Mouse (Mus musculus): Measurements from ENCODE around the gene Atp8b5. TPM values are rescaled to one million over a fixed set of nuclear protein-coding genes. Genes with fewer than 3 reads are reported as not detected.

The Atp8b5 gene
- polyA plus RNA-seq, 1 experiment, result 0.11 TPM

GRCm38 (mm10) chr4:43417269-43418062, 150.5 kb downstream of the Atp8b5 start:
- no peaks in the 10 kb centered on the region for H3K27me3 ChIP-seq (ENCODE audit: control insufficient read depth, insufficient read depth, low read length)
- peaks cover 5% of the 10 kb centered on the region; the same call in 1 of the 2 replicates for H3K36me3 ChIP-seq (ENCODE audit: control insufficient read depth, insufficient read depth, low read length)
- H3K27ac ChIP-seq (ENCODE audit: insufficient read depth, low read depth, low read length), result no peak overlapping the region
- H3K4me1 ChIP-seq (ENCODE audit: control insufficient read depth, insufficient read depth, insufficient read length, low read length), result no peaks in the 10 kb centered on the region
- no peak overlapping the region for H3K4me3 ChIP-seq (ENCODE audit: low read depth, low read length)
- TF ChIP-seq POLR2A (IDR thresholded peaks at IDR 0.05; ENCODE audit: low read depth, low read length), result no peak
- TF ChIP-seq CTCF (IDR thresholded peaks at IDR 0.05; ENCODE audit: extremely low read depth, insufficient read length, insufficient replicate concordance, low read depth, low read length), result no peak
- WGBS, result 77% methylated on average over 16 of the region's 16 CpGs

- H3K27ac ChIP-seq (ENCODE audit: insufficient read depth, low read depth, low read length), result no peak overlapping the region
- no peaks in the 10 kb centered on the region for H3K4me1 ChIP-seq (ENCODE audit: control insufficient read depth, insufficient read depth, insufficient read length, low read length)
- whole genome bisulfite sequencing, result 77% methylated on average over 4 of the region's 4 CpGs
- H3K4me3 ChIP-seq (ENCODE audit: low read depth, low read length), result no peak overlapping the region
- TF ChIP-seq CTCF (IDR thresholded peaks at IDR 0.05; ENCODE audit: extremely low read depth, insufficient read length, insufficient replicate concordance, low read depth, low read length) (no peak), POLR2A (IDR thresholded peaks at IDR 0.05; ENCODE audit: low read depth, low read length) (no peak)
- H3K27me3 ChIP-seq (ENCODE audit: control insufficient read depth, insufficient read depth, low read length), result no peaks in the 10 kb centered on the region
- H3K36me3 ChIP-seq (ENCODE audit: control insufficient read depth, insufficient read depth, low read length), result peaks cover 10% of the 10 kb centered on the region; the same call in 1 of the 2 replicates
Observed at GRCm38 (mm10) chr4:43418450-43418849, 151.5 kb downstream of the Atp8b5 start.

GRCm38 (mm10) chr4:43418973-43419656, 152.2 kb downstream of the Atp8b5 start:
- H3K27ac ChIP-seq (ENCODE audit: insufficient read depth, low read depth, low read length), result 0 out of 2 replicates have a peak overlapping the region, but pooled peaks have one; percentile 3

GRCm38 (mm10) chr4:43419801-43420281, 152.9 kb downstream of the Atp8b5 start:
- H3K36me3 ChIP-seq (ENCODE audit: control insufficient read depth, insufficient read depth, low read length), result peaks cover 17% of the 10 kb centered on the region
- H3K27me3 ChIP-seq (ENCODE audit: control insufficient read depth, insufficient read depth, low read length), result no peaks in the 10 kb centered on the region
- no peaks in the 10 kb centered on the region for H3K4me1 ChIP-seq (ENCODE audit: control insufficient read depth, insufficient read depth, insufficient read length, low read length)
- H3K27ac ChIP-seq (ENCODE audit: insufficient read depth, low read depth, low read length), result peak overlapping the region; percentile 3
- WGBS, result 61% methylated on average over 9 of the region's 9 CpGs
- no peak overlapping the region for H3K4me3 ChIP-seq (ENCODE audit: low read depth, low read length)
- no peak for TF ChIP-seq CTCF (IDR thresholded peaks at IDR 0.05; ENCODE audit: extremely low read depth, insufficient read length, insufficient replicate concordance, low read depth, low read length)
- TF ChIP-seq POLR2A (IDR thresholded peaks at IDR 0.05; ENCODE audit: low read depth, low read length), result no peak

More at GRCm38 (mm10) chr4:43418973-43419656, 152.2 kb downstream of the Atp8b5 start:
- H3K4me1 ChIP-seq (ENCODE audit: control insufficient read depth, insufficient read depth, insufficient read length, low read length), result no peaks in the 10 kb centered on the region
- H3K36me3 ChIP-seq (ENCODE audit: control insufficient read depth, insufficient read depth, low read length), result peaks cover 10% of the 10 kb centered on the region
- no peaks in the 10 kb centered on the region for H3K27me3 ChIP-seq (ENCODE audit: control insufficient read depth, insufficient read depth, low read length)
- H3K4me3 ChIP-seq (ENCODE audit: low read depth, low read length), result no peak overlapping the region
- TF ChIP-seq POLR2A (IDR thresholded peaks at IDR 0.05; ENCODE audit: low read depth, low read length) (no peak), CTCF (IDR thresholded peaks at IDR 0.05; ENCODE audit: extremely low read depth, insufficient read length, insufficient replicate concordance, low read depth, low read length) (no peak)
- WGBS, result 70% methylated on average over 15 of the region's 15 CpGs

GRCm38 (mm10) chr4:43420305-43420704, 153.3 kb downstream of the Atp8b5 start:
- TF ChIP-seq CTCF (IDR thresholded peaks at IDR 0.05; ENCODE audit: extremely low read depth, insufficient read length, insufficient replicate concordance, low read depth, low read length) (peak; percentile 84; the same call in 1 of the 2 replicates), POLR2A (IDR thresholded peaks at IDR 0.05; ENCODE audit: low read depth, low read length) (no peak)
- Histone ChIP-seq H3K27me3 (ENCODE audit: control insufficient read depth, insufficient read depth, low read length) (no peaks in the 10 kb centered on the region), H3K36me3 (ENCODE audit: control insufficient read depth, insufficient read depth, low read length) (peaks cover 17% of the 10 kb centered on the region), H3K4me1 (ENCODE audit: control insufficient read depth, insufficient read depth, insufficient read length, low read length) (0 out of 2 replicates have a peak, but pooled peaks cover under 1% of the 10 kb centered on the region), H3K27ac (ENCODE audit: insufficient read depth, low read depth, low read length) (peak overlapping the region; percentile 3), H3K4me3 (ENCODE audit: low read depth, low read length) (no peak overlapping the region)
- WGBS, result 2% methylated on average over 6 of the region's 6 CpGs

- Histone ChIP-seq H3K4me3 (ENCODE audit: low read depth, low read length) (no peak overlapping the region), H3K36me3 (ENCODE audit: control insufficient read depth, insufficient read depth, low read length) (peaks cover 14% of the 10 kb centered on the region), H3K27me3 (ENCODE audit: control insufficient read depth, insufficient read depth, low read length) (no peaks in the 10 kb centered on the region), H3K4me1 (ENCODE audit: control insufficient read depth, insufficient read depth, insufficient read length, low read length) (0 out of 2 replicates have a peak, but pooled peaks cover 3% of the 10 kb centered on the region), H3K27ac (ENCODE audit: insufficient read depth, low read depth, low read length) (no peak overlapping the region)
- TF ChIP-seq POLR2A (IDR thresholded peaks at IDR 0.05; ENCODE audit: low read depth, low read length) (no peak), CTCF (IDR thresholded peaks at IDR 0.05; ENCODE audit: extremely low read depth, insufficient read length, insufficient replicate concordance, low read depth, low read length) (no peak)
- WGBS, result 88% methylated on average over 28 of the region's 28 CpGs
Observed at GRCm38 (mm10) chr4:43421632-43422240, 154.8 kb downstream of the Atp8b5 start.

Other genes starting within 250 kb of the Atp8b5 start
- gene Pigo, start 241.3 kb upstream of the Atp8b5 start, polyA plus RNA-seq (2012; rRNA removed), result 20.0 and 30.6 TPM in 2 replicates
- gene Stoml2, start 235.4 kb upstream of the Atp8b5 start, polyA plus RNA-seq (2012; rRNA removed), result 38.7 and 62.8 TPM in 2 replicates
- gene Fam214b, start 220.9 kb upstream of the Atp8b5 start, polyA plus RNA-seq (2012; rRNA removed), result 36.1 and 70.5 TPM in 2 replicates
- 5.5 and 7.0 TPM in 2 replicates for gene Unc13b, start 208.2 kb upstream of the Atp8b5 start, polyA plus RNA-seq (2012; rRNA removed)
- 9.4 and 11.2 TPM in 2 replicates for gene Rusc2, start 114.8 kb downstream of the Atp8b5 start, polyA plus RNA-seq (2012; rRNA removed)
- 0.24 TPM in 1 of 2 replicates, not detected in the other for gene Fam166b, start 162.0 kb downstream of the Atp8b5 start, polyA plus RNA-seq (2012; rRNA removed)
- gene Tesk1, start 174.8 kb downstream of the Atp8b5 start, polyA plus RNA-seq (2012; rRNA removed), result 45.8 and 77.6 TPM in 2 replicates
- gene Cd72, start 187.5 kb downstream of the Atp8b5 start, polyA plus RNA-seq (2012; rRNA removed), result 2.8 and 11.4 TPM in 2 replicates
- gene Sit1, start 216.6 kb downstream of the Atp8b5 start, polyA plus RNA-seq (2012; rRNA removed), result 0.96 and 1.9 TPM in 2 replicates
- gene Ccdc107, start 225.7 kb downstream of the Atp8b5 start, polyA plus RNA-seq (2012; rRNA removed), result 365 and 503 TPM in 2 replicates
- 21.6 and 38.3 TPM in 2 replicates for gene Arhgef39, start 232.5 kb downstream of the Atp8b5 start, polyA plus RNA-seq (2012; rRNA removed)
- 36.6 and 47.7 TPM in 2 replicates for gene Car9, start 239.8 kb downstream of the Atp8b5 start, polyA plus RNA-seq (2012; rRNA removed)